Mouse (Mus musculus) kidney, embryonic 15.5 days (tissue): ENCODE results near the gene Klhl3. TPM values are rescaled to one million over a fixed set of nuclear protein-coding genes. Genes with fewer than 3 reads are reported as not detected.
A peak's percentile ranks its signal among the peaks of the same experiment; 100 is the strongest.
"Not testable (repeated sequence)": the region's sequence is repeated elsewhere in the genome, so short reads cannot be mapped to it uniquely, and the experiment has no call there.

Experiments used
- ATAC-seq: fragments of 200-750 bp; cut with Nextera tagmentation; replicated peaks from 2 replicates; pipeline ENCODE4 v1.8.0; 2017; ENCODE audit warnings: moderate TSS enrichment; ENCODE audit not compliant: low FRiP score
- H3K27ac ChIP-seq: fragments of 300-500 bp; sonication (generic); 2 replicates; pipeline ENCODE4 v1.5.1; 2015; ENCODE audit warnings: mild to moderate bottlenecking, inconsistent platforms
- H3K27me3 ChIP-seq: fragments of 300-500 bp; sonication (generic); 2 replicates; pipeline ENCODE4 v1.6.1; 2015; ENCODE audit warnings: inconsistent platforms
- H3K36me3 ChIP-seq: fragments of 300-500 bp; sonication (generic); 2 replicates; pipeline ENCODE4 v1.6.1; 2015; ENCODE audit warnings: inconsistent platforms
- H3K4me1 ChIP-seq: fragments of 300-500 bp; sonication (generic); 2 replicates; pipeline ENCODE4 v1.6.1; 2015; ENCODE audit warnings: inconsistent platforms
- H3K4me2 ChIP-seq: fragments of 300-500 bp; sonication (generic); 2 replicates; pipeline ENCODE4 v1.6.1; 2015; ENCODE audit warnings: moderate library complexity, mild to moderate bottlenecking, inconsistent platforms
- H3K4me3 ChIP-seq: fragments of 300-500 bp; sonication (generic); replicated peaks from 2 replicates; pipeline ENCODE4 v1.5.1; 2015; ENCODE audit warnings: mild to moderate bottlenecking, inconsistent platforms
- H3K9ac ChIP-seq: fragments of 300-500 bp; sonication (generic); 2 replicates; pipeline ENCODE4 v1.6.1; 2015; ENCODE audit warnings: mild to moderate bottlenecking, inconsistent platforms
- H3K9me3 ChIP-seq: fragments of 300-500 bp; sonication (generic); replicated peaks from 2 replicates; pipeline ENCODE4 v1.6.1; 2016; ENCODE audit warnings: inconsistent platforms
- WGBS: fragments of 180-500 bp; shearing (Covaris S2); methylation state at CpG from one replicate; pipeline ENCODE4 v1.1.7; 2015; ENCODE audit warnings: mixed read lengths; 5-methylcytosine and 5-hydroxymethylcytosine counted together
- polyA plus RNA-seq: library from polyadenylated mRNA; unstranded; fragments of >200 nt; fragmentation: Nextera tagmentation; extraction: Ambion mirVana; gene quantifications from 2 replicates; pipeline ENCODE4 v1.2.1, GENCODE M21; 2015

Klhl3 gene
- polyA plus RNA-seq, 1 experiment from 2014 or later: 6.5 TPM

GRCm38 (mm10) chr13:58146603-58147002, 33.2 kb upstream of the Klhl3 start:
- not testable (repeated sequence) for H3K36me3 ChIP-seq, ATAC-seq, H3K27ac ChIP-seq, H3K4me2 ChIP-seq, H3K4me3 ChIP-seq, H3K9me3 ChIP-seq, H3K9ac ChIP-seq, H3K27me3 ChIP-seq
- WGBS: 97% methylated on average over 8 of the region's 8 CpGs
- peaks cover 13% of the 10 kb centered on the region for H3K4me1 ChIP-seq

- no peak for ATAC-seq
- H3K4me2 ChIP-seq: no peak overlapping the region
- no peaks in the 10 kb centered on the region; the same call in 1 of the 2 replicates for H3K9me3 ChIP-seq
- no peaks in the 10 kb centered on the region for H3K27me3 ChIP-seq
- WGBS: 49% methylated on average over 3 of the region's 3 CpGs
- no peaks in the 10 kb centered on the region for H3K36me3 ChIP-seq
- peaks cover 9% of the 10 kb centered on the region for H3K4me1 ChIP-seq
- no peak overlapping the region for H3K9ac ChIP-seq
- no peak overlapping the region for H3K4me3 ChIP-seq
- no peak overlapping the region for H3K27ac ChIP-seq
Observed at GRCm38 (mm10) chr13:58131692-58132091, 18.3 kb upstream of the Klhl3 start.

- no peak for ATAC-seq
- 24% methylated on average over 4 of the region's 4 CpGs for WGBS
- no peaks in the 10 kb centered on the region for H3K27me3 ChIP-seq
Observed at GRCm38 (mm10) chr13:58129687-58130246, 16.4 kb upstream of the Klhl3 start.

GRCm38 (mm10) chr13:58128768-58129671, 15.6 kb upstream of the Klhl3 start:
- Histone ChIP-seq H3K4me2 (peak overlapping the region; percentile 76), H3K9ac (peak overlapping the region; percentile 84), H3K4me3 (peak overlapping the region; percentile 94), H3K27ac (peak overlapping the region; percentile 98), H3K36me3 (peaks cover 13% of the 10 kb centered on the region), H3K4me1 (peaks cover 30% of the 10 kb centered on the region), H3K27me3 (no peaks in the 10 kb centered on the region), H3K9me3 (no peaks in the 10 kb centered on the region)
- peak; percentile 97 for ATAC-seq
- WGBS: under 1% methylated on average over 82 of the region's 83 CpGs

More at GRCm38 (mm10) chr13:58129687-58130246, 16.4 kb upstream of the Klhl3 start:
- no peaks in the 10 kb centered on the region for H3K9me3 ChIP-seq
- peak overlapping the region; percentile 94 for H3K4me3 ChIP-seq
- H3K9ac ChIP-seq: peak overlapping the region; percentile 84
- peak overlapping the region; percentile 76 for H3K4me2 ChIP-seq
- peak overlapping the region; percentile 98 for H3K27ac ChIP-seq
- peaks cover 23% of the 10 kb centered on the region for H3K4me1 ChIP-seq
- peaks cover 10% of the 10 kb centered on the region for H3K36me3 ChIP-seq

- Histone ChIP-seq H3K4me3 (peak within 1 kb of the TSS; percentile 94), H3K36me3 (peaks cover 13% of the 10 kb centered on the region), H3K27ac (peak within 1 kb of the TSS; percentile 98), H3K4me2 (peak within 1 kb of the TSS; percentile 76), H3K9me3 (no peaks in the 10 kb centered on the region), H3K27me3 (no peaks in the 10 kb centered on the region), H3K9ac (peak within 1 kb of the TSS; percentile 84), H3K4me1 (peaks cover 37% of the 10 kb centered on the region)
- peak; percentile 95 for ATAC-seq
- WGBS: 0% methylated on average over 27 of the region's 62 CpGs
Observed at GRCm38 (mm10) chr13:58128396-58128767, 15.0 kb upstream of the Klhl3 start, which contains the start of gene Hnrnpa0. Gene Hnrnpa0 (minus strand): TSS chr13:58128556.

GRCm38 (mm10) chr13:58127766-58128361, 14.5 kb upstream of the Klhl3 start:
- Histone ChIP-seq H3K36me3 (peaks cover 13% of the 10 kb centered on the region), H3K4me3 (peak overlapping the region; percentile 94), H3K27me3 (no peaks in the 10 kb centered on the region), H3K9me3 (no peaks in the 10 kb centered on the region), H3K9ac (peak overlapping the region; percentile 84), H3K4me1 (peaks cover 42% of the 10 kb centered on the region), H3K27ac (peak overlapping the region; percentile 98), H3K4me2 (peak overlapping the region; percentile 64)
- WGBS: under 1% methylated on average over 77 of the region's 81 CpGs
- peak; percentile 16 for ATAC-seq

- no peaks in the 10 kb centered on the region for H3K9me3 ChIP-seq
- no peak for ATAC-seq
- H3K9ac ChIP-seq: peak overlapping the region; percentile 84
- H3K4me1 ChIP-seq: peaks cover 49% of the 10 kb centered on the region
- H3K27me3 ChIP-seq: no peaks in the 10 kb centered on the region
- H3K36me3 ChIP-seq: peaks cover 13% of the 10 kb centered on the region
- 1% methylated on average over 77 of the region's 92 CpGs for WGBS
- H3K4me3 ChIP-seq: peak overlapping the region; percentile 94
- peak overlapping the region; percentile 98 for H3K27ac ChIP-seq
- peak overlapping the region; percentile 64 for H3K4me2 ChIP-seq
Observed at GRCm38 (mm10) chr13:58126862-58127765, 13.7 kb upstream of the Klhl3 start.

- Histone ChIP-seq H3K9ac (peak overlapping the region; percentile 44; the same call in 1 of the 2 replicates), H3K4me2 (peak overlapping the region; percentile 64), H3K4me1 (peaks cover 58% of the 10 kb centered on the region), H3K27me3 (no peaks in the 10 kb centered on the region), H3K4me3 (peak overlapping the region; percentile 94), H3K9me3 (no peaks in the 10 kb centered on the region), H3K36me3 (peaks cover 13% of the 10 kb centered on the region), H3K27ac (no peak overlapping the region)
- 21% methylated on average over 7 of the region's 7 CpGs for WGBS
- no peak for ATAC-seq
Observed at GRCm38 (mm10) chr13:58126126-58126525, 12.7 kb upstream of the Klhl3 start.

GRCm38 (mm10) chr13:58124989-58125388, 11.6 kb upstream of the Klhl3 start:
- no peak for ATAC-seq

GRCm38 (mm10) chr13:58124278-58124677, 10.9 kb upstream of the Klhl3 start:
- 84% methylated on average over 3 of the region's 3 CpGs for WGBS

More at GRCm38 (mm10) chr13:58124989-58125388, 11.6 kb upstream of the Klhl3 start:
- no peaks in the 10 kb centered on the region for H3K9me3 ChIP-seq
- WGBS: 57% methylated on average over 2 of the region's 2 CpGs
- H3K27ac ChIP-seq: no peak overlapping the region
- H3K27me3 ChIP-seq: no peaks in the 10 kb centered on the region
- no peak overlapping the region for H3K9ac ChIP-seq
- peak overlapping the region; percentile 64 for H3K4me2 ChIP-seq
- peaks cover 13% of the 10 kb centered on the region for H3K36me3 ChIP-seq
- H3K4me1 ChIP-seq: peaks cover 55% of the 10 kb centered on the region
- H3K4me3 ChIP-seq: no peak overlapping the region

GRCm38 (mm10) chr13:58123381-58123780, 10.0 kb upstream of the Klhl3 start:
- 45% methylated on average over 8 of the region's 8 CpGs for WGBS
- peaks cover 13% of the 10 kb centered on the region for H3K36me3 ChIP-seq
- H3K9ac ChIP-seq: no peak overlapping the region
- H3K4me3 ChIP-seq: no peak overlapping the region
- peaks cover 48% of the 10 kb centered on the region for H3K4me1 ChIP-seq
- H3K27ac ChIP-seq: peak overlapping the region; percentile 79
- ATAC-seq: peak; percentile 48
- H3K4me2 ChIP-seq: 0 out of 2 replicates have a peak overlapping the region, but pooled peaks have one; percentile 20
- H3K9me3 ChIP-seq: no peaks in the 10 kb centered on the region
- H3K27me3 ChIP-seq: no peaks in the 10 kb centered on the region

More at GRCm38 (mm10) chr13:58124278-58124677, 10.9 kb upstream of the Klhl3 start:
- Histone ChIP-seq H3K27me3 (no peaks in the 10 kb centered on the region), H3K9ac (no peak overlapping the region), H3K4me1 (peaks cover 48% of the 10 kb centered on the region), H3K9me3 (no peaks in the 10 kb centered on the region), H3K36me3 (peaks cover 13% of the 10 kb centered on the region), H3K27ac (peak overlapping the region; percentile 79), H3K4me2 (peak overlapping the region; percentile 23; the same call in 1 of the 2 replicates), H3K4me3 (no peak overlapping the region)
- no peak for ATAC-seq
